Mouse (Mus musculus) CH12.LX (cell line): ENCODE measurements at regions not wholly inside any gene's neighbourhood (a gene's known extent, or its start where the extent isn't known, plus 50 kb on each side); places are given as distances from the start of the nearest gene placed in this dataset.

Source experiments
- DNase-seq: peaks from one replicate; pipeline ENCODE4 v3.0.0-alpha.2; 2013; ENCODE audit errors: extremely low read depth
- H3K27ac ChIP-seq: 2 replicates; pipeline ENCODE4 v1.5.1; 2012; ENCODE audit warnings: low read depth, mild to moderate bottlenecking, control low read depth, moderate library complexity; ENCODE audit not compliant: insufficient read depth
- H3K27me3 ChIP-seq: replicated peaks from 2 replicates; pipeline ENCODE3; 2012; ENCODE audit warnings: inconsistent platforms
- H3K36me3 ChIP-seq, 2 experiments: replicated peaks in 1 of 2; 2 replicates each; pipeline versions ENCODE3 to v1.6.1; 2012; ENCODE audit warnings: inconsistent platforms in 1 of 2, low read length in 1 of 2, mild to moderate bottlenecking in 1 of 2, mixed read lengths in 1 of 2, moderate library complexity in 1 of 2; ENCODE audit not compliant: control insufficient read depth in 1 of 2, insufficient read depth in 1 of 2
- H3K4me1 ChIP-seq, 2 experiments: 2 replicates each; pipeline ENCODE4 v1.6.1; 2012; ENCODE audit warnings: inconsistent platforms in 1 of 2, moderate library complexity in 1 of 2; ENCODE audit not compliant: insufficient read depth in 2 of 2, control insufficient read depth in 1 of 2
- H3K4me2 ChIP-seq: 2 replicates; pipeline ENCODE4 v1.6.1; 2012; ENCODE audit warnings: low read depth, mild to moderate bottlenecking, control low read depth; ENCODE audit not compliant: poor library complexity, insufficient read depth, severe bottlenecking
- H3K4me3 ChIP-seq, 3 experiments: fragments of 150-350 bp in 1 of 3; sonication (generic) in 1 of 3; replicated peaks in 1 of 3; 2 replicates each; pipeline versions ENCODE3 to v1.5.1; 2011 to 2012; ENCODE audit warnings: low read depth in 2 of 3, low read length in 2 of 3, mild to moderate bottlenecking in 2 of 3, moderate library complexity in 2 of 3, control low read depth in 1 of 3, improper control_type of control experiment in 1 of 3, inconsistent platforms in 1 of 3, mixed read lengths in 1 of 3; ENCODE audit not compliant: poor library complexity in 1 of 3
- H3K79me2 ChIP-seq: replicated peaks from 2 replicates; pipeline ENCODE4 v1.6.1; 2012; ENCODE audit warnings: mild to moderate bottlenecking, moderate library complexity; ENCODE audit not compliant: control insufficient read depth, poor library complexity, insufficient read depth, severe bottlenecking; ENCODE audit errors: extremely low read depth
- H3K9ac ChIP-seq: 2 replicates; pipeline ENCODE4 v1.6.1; 2012; ENCODE audit warnings: low read depth, mild to moderate bottlenecking, control low read depth, moderate library complexity; ENCODE audit not compliant: insufficient read depth
- H3K9me3 ChIP-seq: replicated peaks from 2 replicates; pipeline ENCODE3; 2012; ENCODE audit warnings: low read length, inconsistent platforms, mixed read lengths
- BHLHE40 ChIP-seq: IDR thresholded peaks from 2 replicates; pipeline ENCODE4 v1.6.1; 2011; ENCODE audit warnings: mild to moderate bottlenecking, low read depth, low read length, improper control_type of control experiment
- CHD1 ChIP-seq: IDR thresholded peaks from 2 replicates; pipeline ENCODE4 v1.6.1; 2012; ENCODE audit warnings: low read depth, low read length, improper control_type of control experiment, inconsistent platforms
- CTCF ChIP-seq, 2 experiments: IDR thresholded peaks in 1 of 2; conservative IDR thresholded peaks in 1 of 2; 2 replicates each; pipeline ENCODE4 v1.5.1; 2011 to 2012; ENCODE audit warnings: low read depth in 2 of 2, low read length in 2 of 2, improper control_type of control experiment in 1 of 2, inconsistent platforms in 1 of 2, mild to moderate bottlenecking in 1 of 2, moderate library complexity in 1 of 2
- EP300 ChIP-seq: IDR thresholded peaks from 2 replicates; pipeline ENCODE4 v1.6.1; 2011; ENCODE audit warnings: low read length, improper control_type of control experiment
- HCFC1 ChIP-seq: IDR thresholded peaks from 2 replicates; pipeline ENCODE4 v1.6.1; 2012; ENCODE audit warnings: low read depth, mild to moderate bottlenecking, inconsistent platforms, low read length, improper control_type of control experiment
- JUN ChIP-seq: IDR thresholded peaks from 2 replicates; pipeline ENCODE4 v1.6.1; 2011; ENCODE audit warnings: low read depth, mild to moderate bottlenecking, low read length, improper control_type of control experiment, moderate library complexity; ENCODE audit not compliant: insufficient read depth
- JUND ChIP-seq: conservative IDR thresholded peaks from 2 replicates; pipeline ENCODE4 v1.6.1; 2011; ENCODE audit warnings: low read depth, low read length, improper control_type of control experiment
- MAFK ChIP-seq: IDR thresholded peaks from 2 replicates; pipeline ENCODE4 v1.6.1; 2011; ENCODE audit warnings: low read length, improper control_type of control experiment; ENCODE audit not compliant: insufficient replicate concordance
- MAX ChIP-seq: IDR thresholded peaks from 2 replicates; pipeline ENCODE4 v1.6.1; 2011; ENCODE audit warnings: low read length, improper control_type of control experiment
- MAZ ChIP-seq: IDR thresholded peaks from 2 replicates; pipeline ENCODE4 v1.6.1; 2012; ENCODE audit warnings: low read depth, mild to moderate bottlenecking, inconsistent platforms, low read length, improper control_type of control experiment, moderate library complexity
- MXI1 ChIP-seq: IDR thresholded peaks from 2 replicates; pipeline ENCODE4 v1.6.1; 2011; ENCODE audit warnings: mild to moderate bottlenecking, low read depth, low read length, improper control_type of control experiment
- MYC ChIP-seq: IDR thresholded peaks from 2 replicates; pipeline ENCODE4 v1.6.1; 2011; ENCODE audit warnings: low read depth, mild to moderate bottlenecking, improper control_type of control experiment, low read length
- NRF1 ChIP-seq: IDR thresholded peaks from 2 replicates; pipeline ENCODE4 v1.6.1; 2014; ENCODE audit warnings: low read depth, mild to moderate bottlenecking, inconsistent platforms, low read length, improper control_type of control experiment, moderate library complexity
- PAX5 ChIP-seq: IDR thresholded peaks from 2 replicates; pipeline ENCODE4 v1.6.1; 2012; ENCODE audit warnings: low read length, inconsistent platforms, mixed read lengths
- RAD21 ChIP-seq: IDR thresholded peaks from 2 replicates; pipeline ENCODE4 v1.6.1; 2011; ENCODE audit warnings: low read depth, mild to moderate bottlenecking, low read length, improper control_type of control experiment, moderate library complexity
- RCOR1 ChIP-seq: conservative IDR thresholded peaks from 2 replicates; pipeline ENCODE4 v1.6.1; 2012; ENCODE audit warnings: low read depth, mild to moderate bottlenecking, inconsistent platforms, low read length, improper control_type of control experiment
- SMC3 ChIP-seq: IDR thresholded peaks from 2 replicates; pipeline ENCODE4 v1.6.1; 2011; ENCODE audit warnings: low read depth, low read length, improper control_type of control experiment
- USF1 ChIP-seq: IDR thresholded peaks from 2 replicates; pipeline ENCODE4 v1.6.1; 2014; ENCODE audit warnings: low read depth, mild to moderate bottlenecking, inconsistent platforms, low read length, improper control_type of control experiment
- ZC3H11A ChIP-seq: IDR thresholded peaks from 2 replicates; pipeline ENCODE4 v1.6.1; 2012; ENCODE audit warnings: low read depth, mild to moderate bottlenecking, inconsistent platforms, low read length, improper control_type of control experiment
- dilution Hi-C: fragments of 300-500 bp; cut with MboI; formaldehyde crosslinking; loops from 2 replicates; pipeline ENCODE4 v1.14.3; 2020; ENCODE audit warnings: low sequenced_read_pairs; ENCODE audit not compliant: extremely low pct_unique_long_range_greater_than_20kb, extremely low pct_ligation_motif_present
- in situ Hi-C: fragments of 300-500 bp; cut with MboI; formaldehyde crosslinking; loops from 3 replicates; pipeline ENCODE4 v1.14.3; 2019; ENCODE audit warnings: low sequenced_read_pairs, low pct_ligation_motif_present, low pct_unique_long_range_greater_than_20kb, mixed read lengths

DNA sequence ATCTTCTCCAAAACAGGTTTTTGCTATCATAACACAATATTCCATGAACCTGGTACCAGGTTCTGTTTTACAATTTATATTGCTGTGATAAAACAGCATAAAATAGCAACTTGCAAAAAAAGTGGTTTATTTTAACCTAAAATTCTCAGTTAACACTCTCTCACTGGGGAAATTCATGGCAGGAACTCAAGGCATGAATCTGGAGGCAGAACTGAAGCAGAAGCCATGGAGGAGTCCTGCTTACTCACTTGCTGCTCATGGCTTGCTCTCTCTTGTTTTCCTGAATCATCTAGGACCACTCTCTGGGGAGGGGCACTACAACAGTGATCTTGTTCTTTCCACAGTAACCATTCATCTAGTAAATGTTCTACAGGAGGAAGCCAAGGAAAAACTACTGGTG, 250.2 kb upstream of the Kcnh7 start:
- TF ChIP-seq MAZ, result no peak
- no peak for TF ChIP-seq RCOR1
- no peak for TF ChIP-seq PAX5
- no peak for TF ChIP-seq MAX
- no peak for TF ChIP-seq CHD1
- TF ChIP-seq MAFK, result no peak
- no peak for TF ChIP-seq RAD21
- no peak for TF ChIP-seq CTCF (conservative IDR thresholded peaks at IDR 0.05 in 1 of 2, IDR thresholded peaks at IDR 0.05 in 1 of 2; ENCODE audit: low read depth in 2 of 2, low read length in 2 of 2)
- TF ChIP-seq HCFC1, result no peak
- no peak for TF ChIP-seq NRF1
- no peak for TF ChIP-seq USF1
- no peak for TF ChIP-seq BHLHE40
- no peak for TF ChIP-seq JUND
- no peak for TF ChIP-seq MXI1
- no peak for TF ChIP-seq EP300
- no peak for TF ChIP-seq ZC3H11A
- Histone ChIP-seq H3K9ac (no peak overlapping the region), H3K9me3 (no peaks in the 10 kb centered on the region), H3K27me3 (no peaks in the 10 kb centered on the region), H3K27ac (no peak overlapping the region), H3K4me1 (no peaks in the 10 kb centered on the region), H3K4me3 (no peak overlapping the region), H3K4me2 (no peak overlapping the region), H3K79me2 (no peaks in the 10 kb centered on the region), H3K36me3 (no peaks in the 10 kb centered on the region)
- dilution Hi-C loops (no loop called here), in situ Hi-C loops (no loop called here)
- no peak for DNase-seq

DNA sequence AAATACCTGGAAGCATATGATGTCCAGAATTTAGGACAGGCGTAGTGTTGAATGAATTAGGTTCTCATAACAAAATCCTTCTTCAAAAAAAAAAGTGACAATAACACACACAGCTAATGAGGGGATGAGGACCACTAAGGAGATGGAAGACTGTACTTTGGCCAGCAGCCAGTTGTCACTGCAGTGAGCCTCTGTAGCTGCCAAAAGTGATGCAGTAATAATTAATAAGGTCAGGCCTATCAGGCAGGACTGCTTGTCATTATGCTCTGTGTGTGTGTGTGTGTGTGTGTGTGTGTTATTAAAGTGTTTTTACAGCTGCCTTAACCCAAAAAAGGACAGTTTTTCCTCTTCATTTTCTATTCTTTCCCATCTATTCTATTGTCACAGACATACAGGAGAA, 221.3 kb upstream of the Kcnh7 start:
- no peak overlapping the region for H3K27ac ChIP-seq
- H3K9me3 ChIP-seq, result no peaks in the 10 kb centered on the region
- no peak overlapping the region for H3K9ac ChIP-seq
- no peaks in the 10 kb centered on the region for H3K36me3 ChIP-seq
- no peak overlapping the region for H3K4me3 ChIP-seq
- TF ChIP-seq JUN (no peak), MYC (no peak), ZC3H11A (no peak), USF1 (no peak), SMC3 (no peak), RAD21 (no peak), HCFC1 (no peak)
- dilution Hi-C loops, result no loop called here
- DNase-seq, result no peak
- no peak overlapping the region for H3K4me2 ChIP-seq
- no peaks in the 10 kb centered on the region for H3K79me2 ChIP-seq
- H3K4me1 ChIP-seq, result no peaks in the 10 kb centered on the region
- in situ Hi-C loops, result no loop called here
- no peaks in the 10 kb centered on the region for H3K27me3 ChIP-seq
